Mouse (Mus musculus): ENCODE results near the gene Gm10974. TPM values are rescaled to one million over a fixed set of nuclear protein-coding genes. Genes with fewer than 3 reads are reported as not detected.

Gm10974 gene
- not detected in 2 replicates for polyA plus RNA-seq (2015; fragmentation: Nextera tagmentation; extraction: Ambion mirVana)

GRCm38 (mm10) chr7:66365904-66366303, at the start of gene Gm10974:
Gene Gm10974 (plus strand): TSS chr7:66365905.
- no peak within 1 kb of the TSS for H3K4me3 ChIP-seq
- H3K36me3 ChIP-seq = no peaks in the 10 kb centered on the region
- H3K27me3 ChIP-seq = no peaks in the 10 kb centered on the region
- H3K9me3 ChIP-seq = peaks cover 10% of the 10 kb centered on the region
- no peak within 1 kb of the TSS for H3K27ac ChIP-seq (replicated peaks)
- 61% methylated on average over 2 of the region's 2 CpGs for WGBS
- no peak within 1 kb of the TSS for H3K9ac ChIP-seq
- no peak for ATAC-seq (ENCODE audit: low read depth)
- no peak within 1 kb of the TSS for H3K4me2 ChIP-seq
- no peaks in the 10 kb centered on the region for H3K4me1 ChIP-seq (replicated peaks)

- no peak for ATAC-seq (ENCODE audit: low read depth)
- H3K4me1 ChIP-seq (replicated peaks) = peaks cover 8% of the 10 kb centered on the region
- H3K27me3 ChIP-seq = no peaks in the 10 kb centered on the region
- H3K27ac ChIP-seq (replicated peaks) = no peak overlapping the region
- H3K9ac ChIP-seq = no peak overlapping the region
- H3K36me3 ChIP-seq = no peaks in the 10 kb centered on the region
- H3K4me2 ChIP-seq = no peak overlapping the region
- H3K4me3 ChIP-seq = no peak overlapping the region
- no peaks in the 10 kb centered on the region for H3K9me3 ChIP-seq
- WGBS = 83% methylated on average over 6 of the region's 6 CpGs
These were observed 47.6 kb upstream of the Gm10974 start for GRCm38 (mm10) chr7:66318147-66318546.

- no peak for ATAC-seq (ENCODE audit: low read depth)
- Histone ChIP-seq H3K9ac (no peak overlapping the region), H3K4me3 (no peak overlapping the region), H3K4me1 (replicated peaks) (peaks cover 8% of the 10 kb centered on the region), H3K4me2 (no peak overlapping the region), H3K9me3 (no peaks in the 10 kb centered on the region), H3K27ac (replicated peaks) (no peak overlapping the region), H3K27me3 (no peaks in the 10 kb centered on the region), H3K36me3 (no peaks in the 10 kb centered on the region)
- WGBS = 52% methylated on average over 5 of the region's 5 CpGs
These were observed 44.7 kb upstream of the Gm10974 start for GRCm38 (mm10) chr7:66320996-66321395.

- Histone ChIP-seq H3K27me3 (no peaks in the 10 kb centered on the region), H3K4me3 (no peak overlapping the region), H3K9ac (no peak overlapping the region), H3K36me3 (no peaks in the 10 kb centered on the region), H3K9me3 (no peaks in the 10 kb centered on the region), H3K4me2 (no peak overlapping the region), H3K27ac (replicated peaks) (no peak overlapping the region), H3K4me1 (replicated peaks) (peaks cover 8% of the 10 kb centered on the region)
- WGBS = 69% methylated on average over 9 of the region's 9 CpGs
- no peak for ATAC-seq (ENCODE audit: low read depth)
These were observed 42.3 kb upstream of the Gm10974 start for GRCm38 (mm10) chr7:66323252-66324015.

GRCm38 (mm10) chr7:66325419-66326053, 40.2 kb upstream of the Gm10974 start:
- WGBS = 65% methylated on average over 3 of the region's 3 CpGs
- ATAC-seq (ENCODE audit: low read depth) = no peak
- Histone ChIP-seq H3K4me1 (replicated peaks) (peaks cover 8% of the 10 kb centered on the region), H3K4me2 (no peak overlapping the region), H3K36me3 (no peaks in the 10 kb centered on the region), H3K27ac (replicated peaks) (no peak overlapping the region), H3K9ac (no peak overlapping the region), H3K27me3 (no peaks in the 10 kb centered on the region), H3K9me3 (no peaks in the 10 kb centered on the region), H3K4me3 (no peak overlapping the region)

- Histone ChIP-seq H3K4me3 (no peak overlapping the region), H3K9ac (no peak overlapping the region), H3K27ac (replicated peaks) (no peak overlapping the region), H3K36me3 (no peaks in the 10 kb centered on the region), H3K4me1 (replicated peaks) (no peaks in the 10 kb centered on the region), H3K27me3 (no peaks in the 10 kb centered on the region), H3K4me2 (no peak overlapping the region), H3K9me3 (no peaks in the 10 kb centered on the region)
- ATAC-seq (ENCODE audit: low read depth) = no peak
- 73% methylated on average over 2 of the region's 2 CpGs for WGBS
These were observed 38.2 kb upstream of the Gm10974 start for GRCm38 (mm10) chr7:66327516-66327915.

GRCm38 (mm10) chr7:66330610-66331009, 35.1 kb upstream of the Gm10974 start:
- WGBS = 87% methylated on average over 9 of the region's 9 CpGs
- H3K27me3 ChIP-seq = no peaks in the 10 kb centered on the region
- H3K9ac ChIP-seq = no peak overlapping the region
- H3K9me3 ChIP-seq = no peaks in the 10 kb centered on the region
- H3K36me3 ChIP-seq = no peaks in the 10 kb centered on the region
- no peak for ATAC-seq (ENCODE audit: low read depth)
- H3K4me1 ChIP-seq (replicated peaks) = no peaks in the 10 kb centered on the region
- no peak overlapping the region for H3K4me2 ChIP-seq
- no peak overlapping the region for H3K4me3 ChIP-seq
- no peak overlapping the region for H3K27ac ChIP-seq (replicated peaks)

GRCm38 (mm10) chr7:66332340-66332739, 33.4 kb upstream of the Gm10974 start:
- 85% methylated on average over 8 of the region's 8 CpGs for WGBS
- Histone ChIP-seq H3K9me3 (no peaks in the 10 kb centered on the region), H3K9ac (no peak overlapping the region), H3K4me2 (no peak overlapping the region), H3K27ac (replicated peaks) (no peak overlapping the region), H3K27me3 (no peaks in the 10 kb centered on the region), H3K4me3 (no peak overlapping the region), H3K4me1 (replicated peaks) (no peaks in the 10 kb centered on the region), H3K36me3 (no peaks in the 10 kb centered on the region)
- ATAC-seq (ENCODE audit: low read depth) = no peak

- no peaks in the 10 kb centered on the region for H3K36me3 ChIP-seq
- H3K9ac ChIP-seq = no peak overlapping the region
- H3K27me3 ChIP-seq = no peaks in the 10 kb centered on the region
- H3K27ac ChIP-seq (replicated peaks) = no peak overlapping the region
- no peaks in the 10 kb centered on the region for H3K4me1 ChIP-seq (replicated peaks)
- H3K9me3 ChIP-seq = no peaks in the 10 kb centered on the region
- 88% methylated on average over 4 of the region's 4 CpGs for WGBS
- no peak overlapping the region for H3K4me2 ChIP-seq
- no peak for ATAC-seq (ENCODE audit: low read depth)
- H3K4me3 ChIP-seq = no peak overlapping the region
These were observed 31.7 kb upstream of the Gm10974 start for GRCm38 (mm10) chr7:66333906-66334500.

- H3K36me3 ChIP-seq = no peaks in the 10 kb centered on the region
- no peak overlapping the region for H3K4me3 ChIP-seq
- H3K9me3 ChIP-seq = no peaks in the 10 kb centered on the region
- WGBS = 94% methylated on average over 2 of the region's 2 CpGs
- no peak overlapping the region for H3K4me2 ChIP-seq
- no peak for ATAC-seq (ENCODE audit: low read depth)
- H3K27ac ChIP-seq (replicated peaks) = no peak overlapping the region
- no peaks in the 10 kb centered on the region for H3K27me3 ChIP-seq
- H3K9ac ChIP-seq = no peak overlapping the region
- 0 out of 2 replicates have a peak, but pooled peaks cover 4% of the 10 kb centered on the region for H3K4me1 ChIP-seq (replicated peaks)
These were observed 28.8 kb upstream of the Gm10974 start for GRCm38 (mm10) chr7:66336955-66337354.

- H3K27ac ChIP-seq (replicated peaks) = 0 out of 2 replicates have a peak overlapping the region, but pooled peaks have one; percentile 9
- WGBS = 52% methylated on average over 5 of the region's 5 CpGs
These were observed 26.1 kb upstream of the Gm10974 start for GRCm38 (mm10) chr7:66339625-66340024.

GRCm38 (mm10) chr7:66340044-66340443, 25.7 kb upstream of the Gm10974 start:
- H3K27me3 ChIP-seq = no peaks in the 10 kb centered on the region
- 0 out of 2 replicates have a peak overlapping the region, but pooled peaks have one; percentile 9 for H3K27ac ChIP-seq (replicated peaks)
- ATAC-seq (ENCODE audit: low read depth) = no peak
- no peak overlapping the region for H3K4me2 ChIP-seq
- 0 out of 2 replicates have a peak, but pooled peaks cover 4% of the 10 kb centered on the region for H3K4me1 ChIP-seq (replicated peaks)
- no peak overlapping the region for H3K4me3 ChIP-seq
- no peaks in the 10 kb centered on the region for H3K9me3 ChIP-seq
- no peaks in the 10 kb centered on the region for H3K36me3 ChIP-seq
- WGBS = 52% methylated on average over 3 of the region's 3 CpGs
- H3K9ac ChIP-seq = no peak overlapping the region

More at GRCm38 (mm10) chr7:66339625-66340024, 26.1 kb upstream of the Gm10974 start:
- no peaks in the 10 kb centered on the region for H3K36me3 ChIP-seq
- ATAC-seq (ENCODE audit: low read depth) = no peak
- no peaks in the 10 kb centered on the region for H3K9me3 ChIP-seq
- no peak overlapping the region for H3K4me3 ChIP-seq
- H3K4me1 ChIP-seq (replicated peaks) = 0 out of 2 replicates have a peak, but pooled peaks cover 4% of the 10 kb centered on the region
- H3K27me3 ChIP-seq = no peaks in the 10 kb centered on the region
- no peak overlapping the region for H3K4me2 ChIP-seq
- H3K9ac ChIP-seq = no peak overlapping the region

Measured in neural tube, embryonic 13.5 days (tissue).